Comparison of ENCODE assay signal across 9 mouse cellular contexts in the genomic region with DNA sequence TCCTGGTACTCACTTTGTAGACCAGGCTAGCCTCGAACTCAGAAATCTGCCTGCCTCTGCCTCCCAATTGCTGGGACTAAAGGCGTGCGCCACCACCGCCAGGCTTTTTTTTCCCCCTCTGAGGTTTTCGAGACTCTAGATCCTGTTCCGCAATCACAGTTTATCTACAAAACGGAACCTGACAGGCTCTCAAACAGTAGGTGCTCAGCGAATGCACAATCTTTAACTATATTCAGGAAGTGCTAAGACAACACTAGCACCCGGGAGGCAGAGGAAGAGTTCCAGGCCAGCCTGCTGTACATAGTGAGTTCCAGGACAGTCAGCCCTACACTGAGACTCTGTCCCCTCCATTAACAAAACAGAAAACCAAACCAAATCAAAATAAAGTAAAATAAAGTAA. TPM values are rescaled to one million over a fixed set of nuclear protein-coding genes. Genes with fewer than 3 reads are reported as not detected.
A peak's percentile ranks its signal among the peaks of the same experiment; 100 is the strongest.
DNase-seq lines count a peak whose midpoint lies in the region; ATAC-seq and TF ChIP-seq lines count a peak whose summit lies in the region.
"Had no signal": no experiment of that assay in that cellular context is flagged by ENCODE, and none has a peak within 500 bp of the region (broad histone marks: within the 10 kb centered on the region; RNA-seq: fewer than 3 reads in every experiment).

No protein-coding gene starts in this region.

- H3K36me3 ChIP-seq in heart, embryonic 15.5 days, result peaks cover 16% of the 10 kb centered on the region
- peaks cover 27% of the 10 kb centered on the region for H3K36me3 ChIP-seq in C2C12 (ENCODE audit: control insufficient read depth, insufficient read depth)
- H3K36me3 ChIP-seq in forebrain, embryonic 12.5 days (replicated peaks), result peaks cover 22% of the 10 kb centered on the region
- no peaks in the 10 kb centered on the region; the same call in 1 of the 2 replicates for H3K36me3 ChIP-seq in liver, embryonic 14.5 days (replicated peaks; ENCODE audit: control insufficient read depth, insufficient read depth, low read depth)

- intact Hi-C loops in heart, postnatal 36 days (cut with DNase I), result no loop called here

- WGBS in heart, embryonic 15.5 days, result 65% methylated on average over 9 of the region's 9 CpGs
- WGBS in forebrain, embryonic 12.5 days, result 90% methylated on average over 9 of the region's 9 CpGs
- WGBS in liver, embryonic 14.5 days (ENCODE audit: insufficient replicate concordance), result 28% methylated on average over 9 of the region's 9 CpGs

- 0 out of 2 replicates have a peak overlapping the region, but pooled peaks have one; percentile 65 for H3K9ac ChIP-seq in heart, embryonic 15.5 days
- H3K9ac ChIP-seq in forebrain, embryonic 12.5 days, result 0 out of 2 replicates have a peak overlapping the region, but pooled peaks have one; percentile 61
- no peak overlapping the region; the same call in 1 of the 2 replicates for H3K9ac ChIP-seq in liver, embryonic 14.5 days (replicated peaks)

- H3K27ac ChIP-seq in heart, embryonic 15.5 days, result 0 out of 2 replicates have a peak overlapping the region, but pooled peaks have one; percentile 45
- H3K27ac ChIP-seq in forebrain, embryonic 12.5 days, result no peak overlapping the region
- peak overlapping the region; percentile 79 for H3K27ac ChIP-seq in liver, embryonic 14.5 days

- no peak for ATAC-seq in heart, embryonic 15.5 days (replicated peaks; ENCODE audit: insufficient number of reproducible peaks, insufficient read depth, low FRiP score, low read depth)
- no peak for ATAC-seq in forebrain, embryonic 12.5 days (ENCODE audit: low FRiP score)
- ATAC-seq in liver, embryonic 14.5 days (ENCODE audit: insufficient read depth), result no peak
- ATAC-seq in CD4-positive, CD25-positive, alpha-beta regulatory T cell, adult 4 months, result no peak
- ATAC-seq: Patski had no signal

- TF ChIP-seq EP300 in liver, embryonic 14.5 days (IDR thresholded peaks at IDR 0.05; ENCODE audit: low read depth), result no peak

- H3K4me1 ChIP-seq in heart, embryonic 15.5 days (replicated peaks), result peaks cover 31% of the 10 kb centered on the region
- peaks cover 33% of the 10 kb centered on the region for H3K4me1 ChIP-seq in forebrain, embryonic 12.5 days
- peaks cover 61 to 65% of the 10 kb centered on the region in 2 experiments for H3K4me1 ChIP-seq in liver, embryonic 14.5 days (replicated peaks; ENCODE audit: control insufficient read depth in 2 of 2, insufficient read depth in 2 of 2, low read length in 1 of 2)

- H3K79me3 ChIP-seq in C2C12 (ENCODE audit: low read depth), result peaks cover 4% of the 10 kb centered on the region

- peak overlapping the region; percentile 12 for H3ac ChIP-seq in C2C12 (ENCODE audit: control insufficient read depth, insufficient read length, low read depth)

- H3K9me3 ChIP-seq in heart, embryonic 15.5 days (replicated peaks), result no peaks in the 10 kb centered on the region
- no peaks in the 10 kb centered on the region for H3K9me3 ChIP-seq in forebrain, embryonic 12.5 days
- no peaks in the 10 kb centered on the region for H3K9me3 ChIP-seq in liver, embryonic 14.5 days (ENCODE audit: control insufficient read depth, low read length)

- H3K27me3 ChIP-seq in heart, embryonic 15.5 days, result no peaks in the 10 kb centered on the region
- no peaks in the 10 kb centered on the region for H3K27me3 ChIP-seq in C2C12 (ENCODE audit: control insufficient read depth, insufficient read depth, insufficient read length)
- H3K27me3 ChIP-seq in forebrain, embryonic 12.5 days, result peaks cover 17% of the 10 kb centered on the region
- no peaks in the 10 kb centered on the region for H3K27me3 ChIP-seq in liver, embryonic 14.5 days (ENCODE audit: control insufficient read depth, insufficient read depth, low read length)
- H3K27me3 ChIP-seq: Patski had no signal

- peak overlapping the region; percentile 92 for H3K4me2 ChIP-seq in heart, embryonic 15.5 days
- H3K4me2 ChIP-seq in forebrain, embryonic 12.5 days, result peak overlapping the region; percentile 52
- peak overlapping the region; percentile 99 for H3K4me2 ChIP-seq in liver, embryonic 14.5 days (ENCODE audit: low read depth)

- H3K4me3 ChIP-seq in heart, embryonic 15.5 days, result peak overlapping the region; percentile 52
- peak overlapping the region; percentile 46 for H3K4me3 ChIP-seq in C2C12 (ENCODE audit: insufficient read depth, poor library complexity, severe bottlenecking)
- H3K4me3 ChIP-seq in forebrain, embryonic 12.5 days (replicated peaks), result peak overlapping the region; percentile 28; the same call in 1 of the 2 replicates
- H3K4me3 ChIP-seq in liver, embryonic 14.5 days (ENCODE audit: insufficient read depth in 1 of 2, low read depth in 2 of 2, low read length in 2 of 2), result peak overlapping the region; percentile 25 to 72; a peak in 3 of 4 replicates

- peaks cover 13% of the 10 kb centered on the region for H3K79me2 ChIP-seq in C2C12 (ENCODE audit: control insufficient read depth, insufficient read depth)

- DNase-seq in heart, postnatal 36 days, result no peak
- no peak for DNase-seq in liver, embryonic 14.5 days (ENCODE audit: low read depth in 3 of 3, low spot score in 3 of 3)
- DNase-seq in frontal cortex, postnatal 25 days (ENCODE audit: low spot score in 2 of 2), result no peak
- DNase-seq in MN1 (ENCODE audit: low spot score), result no peak

- no peak for TF ChIP-seq CTCF in C2C12 (IDR thresholded peaks at IDR 0.05; ENCODE audit: control insufficient read depth, insufficient read depth, insufficient read length)
- TF ChIP-seq CTCF in liver, embryonic 14.5 days (IDR thresholded peaks at IDR 0.05; ENCODE audit: low read depth), result no peak

TF ChIP-seq in C2C12, 6 proteins besides CTCF, POLR2A, EP300 and RAD21:
- TF ChIP-seq MYOD1 (IDR thresholded peaks at IDR 0.05; ENCODE audit: control insufficient read depth, insufficient read length, low read depth), result no peak
- no peak for TF ChIP-seq FOSL1 (IDR thresholded peaks at IDR 0.05; ENCODE audit: insufficient read depth, low read length, poor library complexity, severe bottlenecking)
- TF ChIP-seq USF1 (IDR thresholded peaks at IDR 0.05; ENCODE audit: low read depth), result no peak

RNA-seq across cellular contexts. Expression of a gene that starts 4.6 kb away (rescaled TPM):
- polyA plus RNA-seq in heart, embryonic 15.5 days (2015; fragmentation: Nextera tagmentation; extraction: Ambion mirVana), result 43.0 and 45.2 TPM in 2 replicates
- 10 to 100 TPM; 28.0 to 30.8 TPM for total RNA-seq in heart, postnatal 36 days (2021)
- polyA plus RNA-seq in C2C12 (2012; fragmentation: generic; extraction: Trizol), result 86.8 TPM
- 33.2 and 34.5 TPM in 2 replicates for polyA plus RNA-seq in forebrain, embryonic 12.5 days (2016; fragmentation: Nextera tagmentation; extraction: Ambion mirVana)
- 25.3 and 28.5 TPM in 2 replicates for polyA plus RNA-seq in liver, embryonic 14.5 days (2012; rRNA removed)
- 39.8 and 41.5 TPM in 2 replicates for polyA plus RNA-seq in liver, embryonic 14.5 days (2014; fragmentation: Nextera tagmentation; extraction: Ambion mirVana)
- 10 to 100 TPM; 30.2 to 39.2 TPM for polyA plus RNA-seq in CD4-positive, CD25-positive, alpha-beta regulatory T cell, adult 4 months (2017; shearing (Covaris generic))

RNA-seq across cellular contexts. Expression of a gene that starts 10.8 kb away (rescaled TPM):
- polyA plus RNA-seq in heart, embryonic 15.5 days (2015; fragmentation: Nextera tagmentation; extraction: Ambion mirVana), result 21.0 and 25.5 TPM in 2 replicates
- total RNA-seq in heart, postnatal 36 days (2021), result 10 to 100 TPM; 45.0 to 49.3 TPM
- polyA plus RNA-seq in C2C12 (2012; fragmentation: generic; extraction: Trizol), result 14.4 TPM
- polyA plus RNA-seq in forebrain, embryonic 12.5 days (2016; fragmentation: Nextera tagmentation; extraction: Ambion mirVana), result 87.8 and 95.4 TPM in 2 replicates
- 2.7 and 3.2 TPM in 2 replicates for polyA plus RNA-seq in liver, embryonic 14.5 days (2012; rRNA removed)
- 1.6 and 2.4 TPM in 2 replicates for polyA plus RNA-seq in liver, embryonic 14.5 days (2014; fragmentation: Nextera tagmentation; extraction: Ambion mirVana)
- polyA plus RNA-seq in CD4-positive, CD25-positive, alpha-beta regulatory T cell, adult 4 months (2017; shearing (Covaris generic)), result 1 to 10 TPM; 7.5 to 9.6 TPM

RNA-seq across cellular contexts. Expression of a gene that starts 11.2 kb away (rescaled TPM):
- polyA plus RNA-seq in heart, embryonic 15.5 days (2015; fragmentation: Nextera tagmentation; extraction: Ambion mirVana), result 28.0 and 45.8 TPM in 2 replicates
- total RNA-seq in heart, postnatal 36 days (2021), result 10 to 100 TPM; 23.6 to 24.5 TPM
- 71.7 TPM for polyA plus RNA-seq in C2C12 (2012; fragmentation: generic; extraction: Trizol)
- polyA plus RNA-seq in forebrain, embryonic 12.5 days (2016; fragmentation: Nextera tagmentation; extraction: Ambion mirVana), result 72.7 and 79.1 TPM in 2 replicates
- polyA plus RNA-seq in liver, embryonic 14.5 days (2012; rRNA removed), result 13.2 and 17.5 TPM in 2 replicates
- polyA plus RNA-seq in liver, embryonic 14.5 days (2014; fragmentation: Nextera tagmentation; extraction: Ambion mirVana), result 8.2 and 12.0 TPM in 2 replicates
- 1 to 10 TPM; 4.3 to 4.5 TPM for polyA plus RNA-seq in CD4-positive, CD25-positive, alpha-beta regulatory T cell, adult 4 months (2017; shearing (Covaris generic))

RNA-seq across cellular contexts. Expression of a gene that starts 39.5 kb away (rescaled TPM):
- 5.0 and 11.1 TPM in 2 replicates for polyA plus RNA-seq in heart, embryonic 15.5 days (2015; fragmentation: Nextera tagmentation; extraction: Ambion mirVana)
- total RNA-seq in heart, postnatal 36 days (2021), result 1 to 10 TPM; 6.4 to 8.9 TPM
- polyA plus RNA-seq in C2C12 (2012; fragmentation: generic; extraction: Trizol), result 32.5 TPM
- polyA plus RNA-seq in forebrain, embryonic 12.5 days (2016; fragmentation: Nextera tagmentation; extraction: Ambion mirVana), result 14.5 and 16.8 TPM in 2 replicates
- polyA plus RNA-seq in liver, embryonic 14.5 days (2012; rRNA removed), result 11.1 and 13.0 TPM in 2 replicates
- 5.4 and 6.3 TPM in 2 replicates for polyA plus RNA-seq in liver, embryonic 14.5 days (2014; fragmentation: Nextera tagmentation; extraction: Ambion mirVana)
- polyA plus RNA-seq in CD4-positive, CD25-positive, alpha-beta regulatory T cell, adult 4 months (2017; shearing (Covaris generic)), result 10 to 100 TPM; 15.1 to 17.5 TPM

RNA-seq across cellular contexts. Expression of a gene that starts 41.8 kb away (rescaled TPM):
- polyA plus RNA-seq in heart, embryonic 15.5 days (2015; fragmentation: Nextera tagmentation; extraction: Ambion mirVana), result 0.19 and 0.32 TPM in 2 replicates
- 1 to 10 TPM; 2.0 to 3.7 TPM for total RNA-seq in heart, postnatal 36 days (2021)
- polyA plus RNA-seq in C2C12 (2012; fragmentation: generic; extraction: Trizol), result 0.01 TPM
- 0.14 and 0.17 TPM in 2 replicates for polyA plus RNA-seq in forebrain, embryonic 12.5 days (2016; fragmentation: Nextera tagmentation; extraction: Ambion mirVana)
- polyA plus RNA-seq in liver, embryonic 14.5 days (2012; rRNA removed), result 1.6 TPM in 2 replicates
- 0.34 and 0.74 TPM in 2 replicates for polyA plus RNA-seq in liver, embryonic 14.5 days (2014; fragmentation: Nextera tagmentation; extraction: Ambion mirVana)
- under 1 TPM; 0.66 to 0.94 TPM for polyA plus RNA-seq in CD4-positive, CD25-positive, alpha-beta regulatory T cell, adult 4 months (2017; shearing (Covaris generic))
